Mouse (Mus musculus): ENCODE data around the gene Sap30. TPM values are rescaled to one million over a fixed set of nuclear protein-coding genes. Genes with fewer than 3 reads are reported as not detected.
"Not testable (repeated sequence)": the region's sequence is repeated elsewhere in the genome, so short reads cannot be mapped to it uniquely, and the experiment has no call there.

The Sap30 gene
- total RNA-seq, 2 experiments from 2014 or later, result 11.2 to 12.4 TPM

DNA sequence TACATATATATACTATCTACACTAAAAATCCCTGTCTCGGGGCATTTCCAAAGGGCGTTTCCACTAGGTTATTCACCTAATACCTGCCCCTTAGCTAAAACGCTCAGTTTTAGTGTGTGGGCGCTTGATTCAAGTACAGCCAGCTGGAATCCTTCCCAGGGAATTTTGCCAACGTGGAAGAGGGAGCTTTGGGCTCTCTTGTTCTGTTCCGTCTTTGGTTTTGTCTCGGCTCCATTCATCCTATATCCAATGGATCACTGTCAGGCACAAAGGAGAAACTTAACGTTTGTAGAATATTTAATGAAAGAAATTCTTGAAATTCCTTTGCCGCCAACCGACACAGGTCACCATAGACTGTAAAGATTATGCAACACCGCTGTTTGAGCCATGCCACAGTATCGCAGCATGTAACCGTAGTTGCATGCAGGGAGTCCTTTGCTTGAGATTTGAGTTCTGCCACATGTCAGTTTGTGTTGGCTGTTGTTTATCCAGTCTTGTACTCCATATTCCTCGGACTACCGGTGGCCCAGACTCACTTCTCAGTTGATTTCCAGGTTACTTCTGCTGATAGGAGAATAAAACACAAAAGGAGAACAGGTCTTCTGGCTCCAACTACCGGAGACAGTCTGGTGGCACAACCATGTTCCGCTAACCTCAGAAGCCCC is 11.3 kb upstream of the Sap30 start:
- peak; percentile 73 for DNase-seq

DNA sequence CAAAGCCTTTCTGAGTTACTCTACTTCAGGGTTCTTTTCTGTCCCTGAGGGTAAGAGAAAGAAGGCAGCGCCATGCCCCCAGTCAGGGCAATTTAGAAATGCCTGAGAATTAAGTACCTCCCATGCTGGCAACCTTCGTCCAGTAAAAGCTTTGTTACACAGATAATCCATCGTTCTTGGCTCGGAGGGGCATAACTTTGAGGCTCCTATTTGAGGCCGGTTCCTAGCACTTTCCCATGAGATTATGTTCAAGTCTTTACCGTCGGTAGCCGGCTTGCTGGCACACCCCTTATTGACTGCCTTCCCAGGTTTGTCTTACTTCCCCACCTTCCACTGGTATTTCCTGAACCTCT is 10.8 kb upstream of the Sap30 start:
- DNase-seq, result no peak

DNA sequence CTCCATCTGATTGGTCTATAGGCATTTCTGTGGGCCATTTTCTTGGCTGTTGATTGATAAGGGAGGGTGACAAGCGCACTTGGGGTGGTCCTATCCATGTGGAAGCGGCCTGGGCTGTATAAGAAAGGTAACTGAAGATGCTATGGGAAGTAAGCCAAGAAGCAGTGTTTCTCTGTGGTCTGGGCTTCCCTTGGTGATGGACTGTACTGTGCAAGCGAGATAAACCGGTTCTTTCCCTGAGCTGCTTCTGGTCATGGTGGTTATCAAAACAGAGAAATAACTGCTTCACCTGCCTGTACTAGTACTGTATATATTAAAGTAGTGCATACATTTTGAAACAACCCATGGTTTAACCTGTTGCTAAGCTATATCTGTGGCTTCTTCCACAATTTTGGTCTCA is 4.2 kb upstream of the Sap30 start:
- no peak for DNase-seq

DNA sequence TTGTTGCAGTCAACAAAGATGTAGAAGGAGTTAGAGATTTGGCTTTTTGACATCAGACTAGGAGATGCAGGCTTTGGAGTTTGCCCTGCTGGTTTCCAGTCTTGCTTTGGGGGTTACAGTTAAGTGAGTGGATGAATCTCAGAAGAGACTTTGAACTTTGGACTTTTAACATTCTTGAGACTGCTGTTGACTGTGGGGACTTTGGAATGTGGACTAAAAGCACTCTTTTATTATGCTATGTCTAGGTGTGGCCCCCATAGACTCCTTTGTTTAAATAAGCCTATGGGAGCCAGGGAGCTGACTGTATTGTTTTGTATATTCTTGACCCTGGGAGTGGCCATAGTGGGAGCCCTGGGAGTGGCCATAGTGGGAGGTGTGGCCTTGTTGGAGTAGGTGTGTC is 2.2 kb upstream of the Sap30 start:
- DNase-seq, result no peak

DNA sequence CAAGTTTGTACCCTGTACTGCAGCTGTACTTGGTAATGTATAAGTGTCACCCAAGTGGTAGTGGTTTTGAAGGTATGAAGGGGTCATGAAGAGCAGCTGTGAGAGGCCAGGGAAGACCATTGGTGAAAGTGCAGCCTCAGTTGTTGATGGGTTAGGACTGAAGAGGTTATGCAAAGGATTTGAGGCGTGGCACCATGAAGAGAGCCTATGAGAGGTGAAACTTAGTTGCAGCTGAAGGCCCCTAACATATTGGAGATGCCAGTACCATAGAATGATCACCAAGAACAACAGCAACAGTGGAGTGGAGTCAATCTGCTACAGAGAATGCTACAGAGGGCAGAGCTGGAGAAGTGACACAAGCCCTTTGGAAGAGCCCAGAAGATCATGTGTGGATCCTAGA is 1.7 kb upstream of the Sap30 start:
- no peak for DNase-seq

DNA sequence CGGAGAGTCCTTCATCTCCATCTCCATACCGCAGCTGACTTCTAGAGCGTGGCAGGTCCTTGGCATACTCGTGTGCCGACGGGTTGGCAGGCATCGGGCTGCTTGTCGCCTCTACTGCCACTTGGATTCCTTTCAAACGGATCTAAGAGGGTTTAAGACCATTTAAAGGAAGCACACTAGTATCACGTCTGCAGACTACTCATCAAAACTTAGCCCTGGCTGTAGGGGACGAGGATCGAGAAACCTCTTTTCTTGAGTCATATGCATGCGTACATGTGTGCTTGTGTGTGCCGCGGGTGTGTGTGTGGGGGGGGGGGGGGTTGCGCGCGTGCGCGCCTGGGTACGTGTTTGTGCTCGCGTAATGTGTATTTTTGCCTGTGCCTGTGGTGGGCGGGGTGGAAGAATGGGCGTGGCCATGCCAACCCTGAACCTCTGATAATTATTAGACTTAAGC is 679 bp upstream of the Sap30 start:
- DNase-seq, result peak; percentile 73 to 81

DNA sequence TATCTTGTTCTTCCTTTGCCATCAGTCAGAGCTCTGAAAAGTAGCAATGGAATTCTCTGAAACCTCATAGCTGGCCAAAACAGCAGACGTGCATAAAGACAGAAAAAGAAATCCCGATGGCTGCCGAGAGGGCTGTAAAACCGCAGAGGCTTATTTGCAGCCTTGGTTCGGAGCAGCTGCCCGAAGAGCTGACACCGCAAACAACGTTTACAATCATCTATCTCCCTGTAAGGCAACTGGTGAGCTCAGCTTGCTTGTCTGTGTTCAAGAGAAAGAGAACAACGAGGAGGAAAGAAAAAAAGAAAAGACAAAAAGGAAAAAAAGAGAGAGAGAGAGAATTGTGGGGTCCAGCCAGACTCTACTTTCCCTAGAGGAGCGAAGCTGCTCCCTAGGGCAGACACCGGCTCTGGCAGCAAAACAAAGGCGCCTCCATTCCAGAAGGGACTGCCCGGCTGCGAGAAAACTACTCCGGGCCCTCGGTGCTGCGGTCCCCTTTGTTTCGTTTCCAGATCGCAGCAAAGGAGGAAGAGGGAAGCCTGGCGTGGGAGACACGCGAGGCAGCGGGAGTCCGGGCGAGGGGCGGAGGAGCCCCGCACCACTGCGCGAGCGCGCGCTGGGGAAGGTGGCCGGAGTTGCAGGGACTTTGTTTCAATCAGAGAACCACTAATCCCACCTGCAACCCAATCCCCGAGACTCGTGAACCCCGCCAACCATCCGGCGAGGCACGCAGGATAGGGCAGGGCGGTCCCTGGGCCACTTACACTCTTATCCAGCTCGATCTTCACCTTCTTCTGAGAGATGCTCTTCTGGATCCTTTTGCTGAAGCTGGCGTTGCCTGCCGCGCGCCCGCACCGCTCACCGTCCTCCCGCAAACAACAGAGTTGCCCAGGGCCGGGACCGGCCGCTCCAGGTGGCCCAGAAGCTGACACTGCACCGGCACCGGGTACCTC is 894 bp downstream of the Sap30 start:
- peak; percentile 58 to 64 for DNase-seq

DNA sequence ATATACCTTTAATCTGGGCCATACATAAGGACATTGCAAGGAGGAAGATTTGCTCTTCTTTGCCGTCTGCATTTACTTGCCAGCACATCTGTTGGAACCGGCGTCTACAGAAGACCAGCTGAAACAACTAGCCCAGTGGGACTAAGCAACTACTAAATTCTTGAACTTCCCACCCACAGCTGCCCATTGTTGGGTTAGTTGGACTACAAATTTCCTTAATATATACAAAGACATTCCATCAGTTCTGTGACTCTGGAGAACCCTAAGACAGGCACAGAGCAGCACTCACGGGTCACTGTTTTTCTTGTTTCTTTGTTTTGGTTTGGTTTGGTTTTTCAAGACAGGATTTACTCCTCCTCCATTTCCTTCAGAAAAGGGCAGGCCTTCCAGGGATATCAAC is 7.1 kb downstream of the Sap30 start:
- DNase-seq, result no peak

DNA sequence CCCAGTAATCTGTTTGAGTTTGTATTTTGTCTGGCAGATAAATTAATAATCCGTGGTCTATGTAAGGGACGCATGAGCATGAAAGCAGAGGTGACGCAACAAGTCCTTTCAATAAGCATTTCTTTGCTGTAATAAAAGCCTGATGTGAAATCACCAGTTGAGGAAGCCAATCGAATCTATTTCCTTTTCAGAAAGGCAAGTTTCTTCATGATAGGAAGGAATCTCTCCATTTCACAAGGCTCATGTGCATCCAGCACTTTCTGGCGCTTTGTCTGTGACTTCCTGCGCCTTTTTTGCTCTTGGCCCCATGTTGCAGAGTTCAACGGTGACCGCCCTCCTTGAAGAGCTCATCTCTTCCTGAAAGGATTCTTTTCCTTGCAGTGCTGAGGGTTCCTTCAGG is 8.0 kb downstream of the Sap30 start:
- no peak for DNase-seq

DNA sequence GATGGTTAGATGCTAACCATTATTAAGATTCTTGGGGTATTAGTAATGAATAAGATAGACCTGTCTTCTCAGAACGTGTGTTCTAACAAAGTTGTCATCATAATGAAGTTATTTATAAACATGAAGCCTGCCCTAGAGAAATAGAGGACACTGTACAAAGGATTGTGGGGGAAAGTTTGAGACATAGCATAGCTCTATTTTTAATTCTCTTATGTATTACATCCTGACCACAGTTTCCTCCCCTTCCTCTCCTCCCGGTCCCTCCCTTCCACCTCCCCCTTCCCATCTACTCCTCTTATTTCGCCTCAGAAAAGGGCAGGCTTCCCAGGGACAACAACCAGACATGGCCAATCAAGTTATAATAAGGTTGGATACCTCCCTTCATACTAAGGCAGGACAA is 9.3 kb downstream of the Sap30 start:
- DNase-seq, result no peak

DNA sequence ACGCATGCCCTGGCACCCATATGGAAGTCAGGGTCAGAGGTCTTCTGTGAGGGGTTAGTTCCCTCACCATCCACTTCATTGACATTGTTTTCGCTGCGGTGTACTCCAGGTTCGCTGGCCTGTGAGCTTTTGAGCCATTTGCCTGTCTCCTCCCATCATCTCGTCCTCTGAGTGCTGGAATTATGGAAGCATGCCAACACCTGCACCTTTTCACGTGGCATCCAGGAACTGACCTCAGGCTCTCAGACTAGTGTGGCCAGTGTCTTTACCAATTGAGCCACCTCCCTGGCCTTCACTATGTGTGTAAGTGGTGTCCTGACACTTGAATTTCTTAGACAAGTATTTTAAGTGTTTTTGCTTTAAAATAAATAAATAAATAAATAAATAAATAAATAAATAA is 13.9 kb downstream of the Sap30 start:
- DNase-seq, result no peak

DNA sequence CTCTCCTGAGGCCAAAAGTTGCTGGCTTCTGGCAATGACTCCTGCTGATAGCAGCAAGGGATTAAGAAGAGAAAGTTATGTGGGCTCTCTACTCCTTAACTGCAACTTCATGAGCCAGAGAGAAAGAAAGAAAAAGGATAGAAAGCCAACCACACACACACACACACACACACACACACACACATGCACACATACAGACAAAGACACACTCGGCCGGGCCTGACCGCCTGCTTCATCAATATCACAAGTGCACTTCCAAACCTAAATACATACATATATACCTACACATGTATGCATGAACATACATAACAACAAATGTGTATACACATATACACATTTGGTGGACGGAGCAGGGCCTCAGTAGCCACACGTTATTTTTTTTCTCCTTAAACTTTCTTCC is 16.8 kb downstream of the Sap30 start:
- DNase-seq, result no peak

DNA sequence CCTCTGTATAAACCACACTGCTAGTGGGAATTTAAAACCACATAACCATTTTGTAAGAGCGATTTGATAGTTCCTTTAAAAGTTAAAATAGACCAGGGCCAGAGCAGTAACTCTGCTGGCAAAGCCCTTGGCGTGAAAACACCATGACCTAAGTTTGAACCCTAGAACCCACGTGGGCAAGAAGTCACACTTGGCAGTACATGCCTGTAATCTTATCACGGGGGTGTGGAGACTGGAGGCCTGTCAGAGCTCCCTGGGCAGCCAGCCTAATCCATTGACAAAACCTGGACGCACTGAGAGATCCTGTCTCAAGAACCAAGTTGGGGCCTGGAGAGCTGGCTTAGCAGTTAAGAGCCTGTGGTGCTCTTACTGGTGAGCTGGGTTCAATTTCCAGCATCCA is 19.0 kb downstream of the Sap30 start:
- peak; percentile 75 to 79 for DNase-seq

DNA sequence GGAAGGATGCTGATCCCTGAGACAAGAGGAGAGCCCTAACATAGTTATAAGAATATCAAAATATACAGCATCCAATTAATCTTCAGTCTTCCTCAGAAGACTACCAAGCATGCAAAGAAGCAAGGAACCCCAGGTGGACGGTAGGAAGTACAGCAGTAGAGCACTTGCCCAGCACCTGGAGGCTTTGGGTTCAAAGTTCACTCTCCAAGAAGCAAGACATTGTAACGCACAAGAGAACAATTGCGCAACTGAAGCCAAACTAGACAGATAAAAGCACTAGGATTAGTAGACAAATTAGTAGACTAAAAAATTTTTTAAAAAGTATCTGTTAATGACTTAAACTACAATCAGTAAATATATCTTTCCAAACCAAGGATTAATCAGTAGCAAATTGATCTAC is 23.9 kb downstream of the Sap30 start:
- DNase-seq, result no peak

DNA sequence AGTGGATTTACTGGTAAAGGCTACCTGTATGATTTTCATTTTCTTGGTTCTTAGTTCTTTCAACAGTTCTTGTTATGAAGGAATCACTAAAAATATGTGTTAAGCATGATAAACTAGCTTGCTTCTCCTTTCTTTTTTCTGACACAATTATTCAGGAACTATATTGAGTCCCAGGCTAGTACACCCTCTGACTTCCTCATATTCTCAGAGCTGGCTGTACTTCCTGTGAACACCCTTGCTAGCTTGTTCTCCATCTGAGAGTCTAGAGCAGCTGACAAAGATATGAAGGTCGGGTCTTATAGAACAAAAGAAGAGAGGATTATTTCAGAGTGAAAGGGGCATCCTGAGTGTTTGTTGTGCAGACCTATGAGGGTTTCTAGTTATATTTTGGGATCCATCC is 24.8 kb downstream of the Sap30 start:
- no peak for DNase-seq

DNA sequence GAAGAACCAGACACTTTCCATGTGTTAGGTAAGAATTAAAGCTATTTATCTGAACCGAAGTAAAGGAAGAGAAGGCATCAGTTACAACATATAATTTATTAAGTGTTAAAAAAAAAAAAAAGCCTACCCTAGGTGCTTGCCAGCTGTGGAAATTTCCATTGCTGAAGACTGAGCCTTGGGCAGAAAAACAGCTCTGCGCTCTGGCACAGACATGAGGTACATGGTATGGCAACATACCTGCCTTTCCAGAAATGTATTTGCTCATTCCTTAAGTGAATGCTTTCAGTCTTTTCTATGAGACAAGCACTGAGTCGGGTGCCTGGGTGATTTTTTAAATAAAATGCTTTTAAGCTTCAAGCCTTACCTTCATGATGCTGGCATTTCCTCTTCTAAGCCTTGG is 29.7 kb downstream of the Sap30 start:
- peak; percentile 25 to 27 for DNase-seq

DNA sequence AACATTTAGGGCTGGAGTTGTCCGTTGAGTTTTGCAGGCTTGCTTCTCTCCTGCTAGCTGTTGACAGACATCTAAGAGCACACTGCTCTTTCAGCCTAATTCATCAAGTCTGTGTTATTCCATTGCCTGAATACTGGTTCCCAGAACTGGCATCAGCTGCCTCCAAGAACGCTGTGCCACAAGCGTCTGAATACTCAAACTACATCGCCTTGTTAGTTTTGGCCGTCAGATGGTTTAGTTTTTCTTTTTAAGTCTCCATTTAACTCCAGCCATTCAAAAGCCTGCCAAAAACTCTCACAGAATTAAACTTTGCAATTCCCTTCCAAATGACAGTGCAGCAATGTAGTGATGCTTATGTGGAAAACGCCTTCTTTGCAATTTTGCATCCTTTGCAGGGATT is 30.5 kb downstream of the Sap30 start:
- no peak for DNase-seq

DNA sequence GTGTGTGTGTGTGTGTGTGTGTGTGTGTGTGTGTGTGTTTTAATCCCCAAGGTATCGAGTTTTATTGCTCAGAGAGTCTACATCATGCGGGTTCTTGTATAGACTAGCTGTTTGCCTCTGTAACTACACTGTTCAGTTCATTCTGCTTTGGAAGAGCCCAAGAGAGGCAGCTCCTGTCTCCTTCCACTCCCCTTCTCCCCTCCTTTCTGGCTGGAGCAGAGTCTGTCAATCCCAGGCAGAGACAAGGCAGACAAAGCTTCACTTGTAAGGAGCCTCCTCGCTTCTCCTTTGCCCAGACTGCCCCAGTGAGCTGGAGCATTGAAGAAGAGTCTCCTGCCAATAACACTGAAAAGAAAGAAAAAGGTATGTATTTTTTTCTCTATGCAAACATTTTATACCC is 31.9 kb downstream of the Sap30 start, which contains the start of gene Scrg1:
Scrg1 (plus strand) TSS at position 159 of the 400 bp plus-strand sequence.
- no peak for DNase-seq

DNA sequence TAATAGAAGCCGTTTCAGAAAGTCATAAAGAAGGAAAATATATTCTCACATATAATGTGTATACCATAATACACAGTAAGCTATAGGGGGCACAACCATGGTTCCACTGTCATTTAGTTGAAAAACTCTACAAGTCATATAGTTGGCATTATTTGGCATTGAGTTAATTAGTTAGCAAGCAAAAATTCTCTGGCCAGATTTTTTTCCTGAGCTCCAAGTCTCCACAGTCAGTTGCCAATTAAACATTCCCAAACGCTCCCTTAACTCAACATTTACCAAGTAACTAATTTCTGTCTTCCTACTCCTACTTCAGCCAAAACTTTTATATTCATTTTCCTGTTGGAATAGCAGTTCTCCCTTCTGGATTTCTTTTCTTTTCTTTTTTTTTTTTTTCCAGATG is 34.3 kb downstream of the Sap30 start:
- DNase-seq, result no peak

DNA sequence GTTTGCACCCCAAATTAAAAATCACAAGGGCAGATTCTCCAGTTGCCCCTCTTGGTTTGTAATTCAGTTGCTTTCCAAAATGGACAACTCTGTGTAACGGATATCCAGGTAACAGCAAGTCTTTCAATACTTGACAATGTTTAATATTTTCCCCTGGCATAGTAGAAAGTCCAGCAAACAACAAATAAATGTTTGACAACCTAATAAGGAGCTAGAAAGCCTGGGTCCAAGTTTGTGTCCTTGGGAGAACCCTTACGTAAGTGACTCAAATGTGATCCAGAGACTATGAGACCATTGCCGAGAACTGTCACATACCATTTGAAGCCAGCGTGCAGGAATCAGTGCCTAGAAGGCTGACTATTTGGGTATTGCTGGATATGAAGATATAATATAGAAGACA is 35.8 kb downstream of the Sap30 start:
- DNase-seq, result no peak

DNA sequence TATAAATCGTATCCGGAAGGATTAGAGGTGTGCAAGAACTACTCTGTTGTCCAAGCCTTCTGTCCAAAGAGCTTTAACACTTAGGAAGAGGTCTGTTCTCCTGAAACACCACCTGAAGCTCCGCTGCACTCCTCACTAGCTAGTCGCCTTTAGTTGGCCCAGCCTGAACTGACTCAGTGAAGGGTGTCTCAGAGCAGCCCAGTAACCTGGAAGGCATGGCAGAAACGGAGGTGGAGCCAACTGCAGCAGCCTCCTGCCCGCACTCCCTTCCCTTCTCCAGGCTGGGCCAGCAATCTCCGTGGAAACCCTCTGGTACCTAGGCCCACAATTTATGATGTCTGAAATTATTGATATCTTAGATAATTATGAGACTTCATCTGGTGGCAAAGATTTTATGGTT is 36.9 kb downstream of the Sap30 start:
- no peak for DNase-seq

DNA sequence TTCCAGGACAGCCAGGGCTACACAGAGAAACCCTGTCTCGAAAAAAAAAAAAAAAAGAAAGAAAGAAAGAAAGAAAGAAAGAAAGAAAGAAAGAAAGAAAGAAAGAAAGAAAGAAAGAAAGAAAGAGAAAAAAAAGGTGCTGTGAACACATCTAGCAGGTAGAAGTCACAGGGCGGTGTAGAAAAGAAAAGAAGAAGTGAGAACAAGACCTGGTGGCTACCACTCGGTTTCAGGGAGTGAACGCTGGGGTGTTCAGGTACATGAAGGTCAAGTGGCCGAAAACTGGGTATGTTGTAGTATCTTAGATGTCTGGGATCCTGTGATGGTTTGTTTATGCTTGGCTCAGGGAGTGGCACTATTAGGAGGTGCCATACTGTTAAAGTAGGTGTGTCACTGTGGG is 41.8 kb downstream of the Sap30 start:
- DNase-seq, result not testable (repeated sequence)

DNA sequence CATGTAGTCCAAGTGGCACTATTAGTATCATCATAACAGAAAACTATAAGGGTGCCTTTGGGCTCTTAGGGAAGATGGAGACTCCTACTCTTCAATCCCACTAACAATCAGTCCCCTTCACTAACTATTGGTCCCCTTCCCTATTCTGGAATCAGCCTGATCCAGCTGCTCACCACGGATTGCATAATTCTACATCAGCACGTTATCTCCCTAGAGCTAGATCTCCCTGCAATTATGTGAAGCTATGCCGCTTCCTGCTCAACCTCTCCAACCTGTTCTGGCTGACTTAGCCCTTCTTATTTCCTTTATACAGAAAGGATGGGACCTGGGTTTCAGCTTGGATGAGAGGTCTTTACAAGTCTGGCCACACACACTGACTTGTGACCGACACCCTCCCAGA is 44.4 kb downstream of the Sap30 start:
- no peak for DNase-seq

DNA sequence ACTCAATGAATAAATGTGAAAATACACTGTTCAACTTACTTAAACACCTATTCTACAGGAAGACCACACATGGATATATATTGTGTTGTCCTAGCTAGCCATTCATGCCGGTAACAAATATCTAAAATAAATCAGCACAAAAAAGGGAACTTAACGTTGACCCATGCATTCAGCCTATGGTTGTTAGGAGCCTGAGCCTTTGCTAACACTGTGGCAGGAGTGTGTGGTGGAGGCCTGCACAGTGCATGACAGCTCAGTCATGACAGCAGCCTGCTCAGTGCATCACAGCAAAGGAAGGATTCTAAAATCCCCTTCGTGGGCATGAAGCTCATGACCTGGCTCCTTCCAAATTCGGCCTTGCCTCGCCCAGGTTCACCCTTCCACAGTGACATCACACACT is 46.1 kb downstream of the Sap30 start:
- DNase-seq, result no peak
